ENCODE assay signal across 10 mouse cellular contexts in genomic region chr9:96739808-96740711, GRCm38 (mm10). TPM values are rescaled to one million over a fixed set of nuclear protein-coding genes. Genes with fewer than 3 reads are reported as not detected.
DNase-seq lines count a peak whose midpoint lies in the region; ATAC-seq and TF ChIP-seq lines count a peak whose summit lies in the region.
"Had no signal": no experiment of that assay in that cellular context is flagged by ENCODE, and none has a peak within 500 bp of the region (broad histone marks: within the 10 kb centered on the region; RNA-seq: fewer than 3 reads in every experiment).

No protein-coding gene starts in this region.

- no peak overlapping the region for H3K4me2 ChIP-seq in forebrain, postnatal 0 days (ENCODE audit: low read depth)
- no peak overlapping the region for H3K4me2 ChIP-seq in forebrain, embryonic 14.5 days (ENCODE audit: low read length)
- peak overlapping the region; percentile 44 for H3K4me2 ChIP-seq in heart, embryonic 16.5 days (ENCODE audit: low read depth, low read length)
- H3K4me2 ChIP-seq in hindbrain, embryonic 13.5 days, result no peak overlapping the region
- H3K4me2 ChIP-seq: forebrain, embryonic 12.5 days had no signal

- no peak overlapping the region for H3K9ac ChIP-seq in forebrain, postnatal 0 days
- H3K9ac ChIP-seq in forebrain, embryonic 14.5 days (ENCODE audit: low read length), result no peak overlapping the region
- peak overlapping the region; percentile 58 for H3K9ac ChIP-seq in heart, embryonic 16.5 days (ENCODE audit: low read length)
- H3K9ac ChIP-seq in hindbrain, embryonic 13.5 days, result no peak overlapping the region
- H3K9ac ChIP-seq: forebrain, embryonic 12.5 days had no signal

- H3K36me3 ChIP-seq in forebrain, postnatal 0 days (ENCODE audit: insufficient read depth), result no peaks in the 10 kb centered on the region
- H3K36me3 ChIP-seq in forebrain, embryonic 14.5 days (ENCODE audit: control insufficient read depth, insufficient read depth, low read length), result no peaks in the 10 kb centered on the region
- no peaks in the 10 kb centered on the region for H3K36me3 ChIP-seq in heart, embryonic 16.5 days (ENCODE audit: control insufficient read depth, insufficient read depth)
- H3K36me3 ChIP-seq in hindbrain, embryonic 13.5 days, result no peaks in the 10 kb centered on the region
- H3K36me3 ChIP-seq: forebrain, embryonic 12.5 days had no signal

- no peak overlapping the region for H3K4me3 ChIP-seq in forebrain, postnatal 0 days (ENCODE audit: low read depth, low read length)
- H3K4me3 ChIP-seq in forebrain, embryonic 14.5 days (ENCODE audit: low read depth, low read length), result no peak overlapping the region
- H3K4me3 ChIP-seq in heart, embryonic 16.5 days (ENCODE audit: low read length), result 0 out of 2 replicates have a peak overlapping the region, but pooled peaks have one; percentile 3
- H3K4me3 ChIP-seq in hindbrain, embryonic 13.5 days, result no peak overlapping the region
- H3K4me3 ChIP-seq: forebrain, embryonic 12.5 days; myocyte had no signal

- H3K4me1 ChIP-seq in forebrain, postnatal 0 days (ENCODE audit: insufficient read depth), result peaks cover 5% of the 10 kb centered on the region; the same call in 1 of the 2 replicates
- no peaks in the 10 kb centered on the region for H3K4me1 ChIP-seq in forebrain, embryonic 14.5 days (ENCODE audit: control insufficient read depth, insufficient read depth, low read length)
- H3K4me1 ChIP-seq in heart, embryonic 16.5 days (ENCODE audit: control insufficient read depth, insufficient read depth, low read length), result peaks cover 29% of the 10 kb centered on the region
- H3K4me1 ChIP-seq in hindbrain, embryonic 13.5 days (replicated peaks), result peaks cover 17% of the 10 kb centered on the region

- ATAC-seq in forebrain, postnatal 0 days, result peak; percentile 83
- no peak for ATAC-seq in forebrain, embryonic 14.5 days
- peak; percentile 86 for ATAC-seq in heart, embryonic 16.5 days (replicated peaks; ENCODE audit: extremely low read depth, insufficient read depth, low FRiP score)
- ATAC-seq in hindbrain, embryonic 13.5 days (ENCODE audit: low FRiP score), result no peak

- TF ChIP-seq CTCF in forebrain, postnatal 0 days (IDR thresholded peaks at IDR 0.05; ENCODE audit: low read depth), result no peak

- DNase-seq in forebrain, postnatal 0 days, result peak; percentile 71
- no peak for DNase-seq in forebrain, embryonic 14.5 days (ENCODE audit: low spot score)
- DNase-seq in B cell, adult 2 months, result peak; percentile 39 to 46
- peak; percentile 35 for DNase-seq in lung, postnatal 14 days
- no peak for DNase-seq in cerebellum, adult 9-11 months
- DNase-seq in cerebellum, postnatal 36 days, result no peak

- H3K27ac ChIP-seq in forebrain, postnatal 0 days (ENCODE audit: low read depth, low read length), result peak overlapping the region; percentile 47
- H3K27ac ChIP-seq in forebrain, embryonic 14.5 days (ENCODE audit: low read depth, low read length), result no peak overlapping the region
- H3K27ac ChIP-seq in heart, embryonic 16.5 days (ENCODE audit: low read length), result peak overlapping the region; percentile 96
- no peak overlapping the region for H3K27ac ChIP-seq in hindbrain, embryonic 13.5 days
- H3K27ac ChIP-seq: forebrain, embryonic 12.5 days had no signal

- no peaks in the 10 kb centered on the region for H3K27me3 ChIP-seq in forebrain, postnatal 0 days (ENCODE audit: insufficient read depth, low read length)
- no peaks in the 10 kb centered on the region for H3K27me3 ChIP-seq in forebrain, embryonic 14.5 days (replicated peaks; ENCODE audit: control insufficient read depth, insufficient read depth, low read length)
- no peaks in the 10 kb centered on the region for H3K27me3 ChIP-seq in heart, embryonic 16.5 days (ENCODE audit: control insufficient read depth, insufficient read depth, low read length)
- no peaks in the 10 kb centered on the region for H3K27me3 ChIP-seq in hindbrain, embryonic 13.5 days
- H3K27me3 ChIP-seq: forebrain, embryonic 12.5 days had no signal

- H3K9me3 ChIP-seq in forebrain, postnatal 0 days (ENCODE audit: low read length), result no peaks in the 10 kb centered on the region
- no peaks in the 10 kb centered on the region for H3K9me3 ChIP-seq in forebrain, embryonic 14.5 days (replicated peaks; ENCODE audit: control insufficient read depth, low read length)
- 0 out of 2 replicates have a peak, but pooled peaks cover 3% of the 10 kb centered on the region for H3K9me3 ChIP-seq in heart, embryonic 16.5 days (replicated peaks; ENCODE audit: control insufficient read depth, low read length)
- H3K9me3 ChIP-seq in hindbrain, embryonic 13.5 days, result no peaks in the 10 kb centered on the region
- H3K9me3 ChIP-seq: forebrain, embryonic 12.5 days had no signal

- 81% methylated on average over 22 of the region's 22 CpGs for WGBS in forebrain, postnatal 0 days
- WGBS in forebrain, embryonic 14.5 days, result 92% methylated on average over 22 of the region's 22 CpGs
- WGBS in heart, embryonic 16.5 days, result 24% methylated on average over 22 of the region's 22 CpGs
- WGBS in hindbrain, embryonic 13.5 days, result 92% methylated on average over 22 of the region's 22 CpGs

RNA-seq across cellular contexts. Expression of gene Zbtb38, which starts 12.6 kb away (rescaled TPM):
- 57.6 and 68.3 TPM in 2 replicates for total RNA-seq in forebrain, postnatal 0 days (2014; rRNA removed)
- polyA plus RNA-seq in forebrain, postnatal 0 days (2015; fragmentation: Nextera tagmentation; extraction: Ambion mirVana), result 31.8 and 44.2 TPM in 2 replicates
- 36.7 and 50.1 TPM in 2 replicates for polyA plus RNA-seq in forebrain, embryonic 14.5 days (2014; fragmentation: Nextera tagmentation; extraction: Ambion mirVana)
- polyA plus RNA-seq in heart, embryonic 16.5 days (2015; fragmentation: Nextera tagmentation; extraction: Ambion mirVana), result 28.3 and 29.6 TPM in 2 replicates
- 42.2 and 44.0 TPM in 2 replicates for polyA plus RNA-seq in hindbrain, embryonic 13.5 days (2015; fragmentation: Nextera tagmentation; extraction: Ambion mirVana)

Comparison
In these comparisons a context has a peak if more than half of its experiments do, and no peak if none do; other contexts are left out.
1. ATAC-seq: peak in forebrain, postnatal 0 days (single experiment) and heart, embryonic 16.5 days (single experiment); none in forebrain, embryonic 14.5 days (single experiment) and hindbrain, embryonic 13.5 days (single experiment).
2. DNase-seq: peak in forebrain, postnatal 0 days (single experiment), B cell, adult 2 months (2 of 2) and lung, postnatal 14 days (single experiment); none in forebrain, embryonic 14.5 days (single experiment), cerebellum, adult 9-11 months (single experiment) and cerebellum, postnatal 36 days (0 of 2).
3. H3K27ac ChIP-seq: peak in forebrain, postnatal 0 days (single experiment) and heart, embryonic 16.5 days (single experiment); none in forebrain, embryonic 14.5 days (single experiment) and hindbrain, embryonic 13.5 days (single experiment).